Mouse (Mus musculus): ENCODE data around the gene Slc24a3. TPM values are rescaled to one million over a fixed set of nuclear protein-coding genes. Genes with fewer than 3 reads are reported as not detected.

Gene Slc24a3
- polyA plus RNA-seq, 1 experiment from 2014 or later = 0.81 TPM

DNA sequence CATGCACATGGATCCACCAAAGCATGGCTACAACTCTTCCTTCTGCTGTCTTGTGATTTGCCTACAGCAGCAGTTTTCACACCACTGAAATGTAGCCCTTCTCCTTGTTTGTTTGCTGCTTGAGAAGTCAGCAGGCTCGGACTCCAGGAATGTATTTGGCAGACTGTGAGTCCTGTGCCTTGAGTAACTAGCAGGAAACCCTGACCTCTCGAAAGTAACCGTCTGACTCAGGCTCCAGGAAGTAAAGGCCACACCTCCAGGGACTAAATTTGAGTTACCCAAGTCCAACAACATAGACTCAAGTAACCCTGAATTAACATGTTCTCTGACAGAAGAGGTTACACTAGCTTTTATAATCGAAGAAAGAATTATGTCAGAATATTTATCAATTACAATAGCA, 203.2 kb downstream of the Slc24a3 start:
- DNase-seq (no peak), ATAC-seq (ENCODE audit: low read depth) (no peak)
- Histone ChIP-seq H3K4me3 (replicated peaks) (no peak overlapping the region), H3K4me2 (no peak overlapping the region), H3K27ac (no peak overlapping the region), H3K9ac (no peak overlapping the region), H3K27me3 (no peaks in the 10 kb centered on the region), H3K9me3 (replicated peaks) (no peaks in the 10 kb centered on the region), H3K4me1 (replicated peaks) (no peaks in the 10 kb centered on the region), H3K36me3 (no peaks in the 10 kb centered on the region)
- 31% methylated on average over 4 of the region's 4 CpGs for WGBS (ENCODE audit: insufficient replicate concordance)

DNA sequence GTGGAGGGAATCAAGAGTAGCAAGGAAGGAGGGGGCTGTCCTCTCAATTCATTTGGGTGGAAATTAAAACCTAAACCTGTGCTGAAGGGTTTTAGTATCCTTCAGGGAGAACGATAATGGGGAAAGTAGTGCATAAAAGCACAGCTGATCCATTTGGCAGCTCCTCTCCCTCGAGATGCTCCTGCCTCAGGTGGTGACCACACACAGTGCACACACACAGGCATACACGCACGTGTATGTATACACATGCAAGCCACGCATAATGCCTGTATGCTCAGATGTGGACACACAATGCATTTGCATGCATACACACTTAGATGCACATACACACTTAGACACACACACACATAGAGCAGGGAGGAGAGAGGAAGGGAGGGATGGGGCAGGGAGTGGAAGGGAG, 206.2 kb downstream of the Slc24a3 start:
- H3K27me3 ChIP-seq = no peaks in the 10 kb centered on the region
- no peaks in the 10 kb centered on the region for H3K4me1 ChIP-seq (replicated peaks)
- no peaks in the 10 kb centered on the region for H3K36me3 ChIP-seq
- H3K27ac ChIP-seq = no peak overlapping the region
- WGBS (ENCODE audit: insufficient replicate concordance) = 68% methylated on average over 5 of the region's 5 CpGs
- DNase-seq = no peak
- H3K4me2 ChIP-seq = no peak overlapping the region
- ATAC-seq (ENCODE audit: low read depth) = no peak
- no peak overlapping the region for H3K9ac ChIP-seq
- no peaks in the 10 kb centered on the region for H3K9me3 ChIP-seq (replicated peaks)
- H3K4me3 ChIP-seq (replicated peaks) = no peak overlapping the region

DNA sequence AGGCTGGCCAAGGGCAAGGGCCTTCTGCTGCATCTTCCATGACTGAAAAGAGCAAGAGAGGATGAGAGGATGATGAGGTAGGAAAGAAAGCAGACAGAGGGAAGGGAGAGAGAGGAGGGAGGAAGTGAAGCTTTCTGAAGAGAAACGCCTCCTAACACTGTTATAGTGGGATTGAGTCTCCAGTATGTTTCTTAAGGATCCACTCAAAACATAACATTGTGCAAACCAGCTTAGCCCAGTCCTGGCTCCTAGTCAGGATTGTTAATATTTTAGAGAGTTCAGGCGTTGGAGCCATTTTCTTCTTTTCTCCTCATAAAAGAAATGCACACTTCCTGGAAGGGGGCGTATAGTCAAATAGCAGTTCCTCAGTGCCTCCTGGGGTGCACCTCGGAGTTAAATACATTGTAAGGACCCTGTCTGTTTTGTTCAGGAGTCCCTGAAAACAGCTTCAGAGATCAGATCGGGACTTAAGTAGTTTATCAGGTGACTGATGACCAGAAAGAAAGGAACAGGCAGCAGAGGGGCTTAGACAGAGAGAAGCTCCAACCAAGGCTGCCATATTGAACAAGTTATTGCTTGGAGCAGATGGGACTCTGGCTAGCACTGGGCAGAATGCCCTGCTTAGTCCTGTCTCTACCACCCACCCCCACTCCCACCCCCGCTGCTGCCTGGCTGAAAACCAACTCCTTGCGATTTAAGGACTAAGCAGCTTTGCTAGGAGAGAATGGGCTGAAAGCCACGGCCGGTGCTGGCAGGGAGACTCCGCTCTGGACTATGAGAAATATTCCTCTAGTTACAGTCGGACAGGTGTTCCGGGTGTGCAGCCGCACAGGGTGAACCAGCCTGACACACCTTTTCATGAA, 215.6 kb downstream of the Slc24a3 start:
- WGBS (ENCODE audit: insufficient replicate concordance) = 74% methylated on average over 13 of the region's 13 CpGs
- Histone ChIP-seq H3K9ac (no peak overlapping the region), H3K4me1 (replicated peaks) (peaks cover 14% of the 10 kb centered on the region), H3K27ac (no peak overlapping the region), H3K4me3 (replicated peaks) (no peak overlapping the region), H3K36me3 (no peaks in the 10 kb centered on the region), H3K9me3 (replicated peaks) (no peaks in the 10 kb centered on the region), H3K4me2 (no peak overlapping the region), H3K27me3 (no peaks in the 10 kb centered on the region)
- DNase-seq (no peak), ATAC-seq (ENCODE audit: low read depth) (no peak)

DNA sequence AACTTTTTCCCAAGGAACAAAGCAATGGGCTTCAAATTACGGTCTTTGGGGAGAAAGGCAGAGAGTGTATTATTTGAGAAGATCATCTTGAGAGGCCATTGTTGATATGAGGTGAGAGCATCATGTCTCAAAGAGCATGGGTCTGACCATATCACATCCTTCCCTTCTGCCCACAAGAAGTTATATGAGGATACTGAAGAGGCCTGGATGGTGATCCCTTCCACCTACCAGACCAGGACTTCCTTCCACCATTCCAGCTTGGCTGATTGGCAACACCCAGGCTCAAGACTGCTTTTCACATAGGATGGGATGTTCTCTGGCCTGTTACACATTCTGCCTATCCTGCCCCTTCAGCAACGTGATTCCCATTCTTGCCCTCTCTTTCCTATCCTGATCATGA, 216.7 kb downstream of the Slc24a3 start:
- Histone ChIP-seq H3K4me2 (no peak overlapping the region), H3K4me3 (replicated peaks) (no peak overlapping the region), H3K9me3 (replicated peaks) (no peaks in the 10 kb centered on the region), H3K9ac (no peak overlapping the region), H3K27me3 (no peaks in the 10 kb centered on the region), H3K4me1 (replicated peaks) (peaks cover 14% of the 10 kb centered on the region), H3K36me3 (no peaks in the 10 kb centered on the region), H3K27ac (no peak overlapping the region)
- 84% methylated on average over 2 of the region's 2 CpGs for WGBS (ENCODE audit: insufficient replicate concordance)
- DNase-seq (no peak), ATAC-seq (ENCODE audit: low read depth) (no peak)

DNA sequence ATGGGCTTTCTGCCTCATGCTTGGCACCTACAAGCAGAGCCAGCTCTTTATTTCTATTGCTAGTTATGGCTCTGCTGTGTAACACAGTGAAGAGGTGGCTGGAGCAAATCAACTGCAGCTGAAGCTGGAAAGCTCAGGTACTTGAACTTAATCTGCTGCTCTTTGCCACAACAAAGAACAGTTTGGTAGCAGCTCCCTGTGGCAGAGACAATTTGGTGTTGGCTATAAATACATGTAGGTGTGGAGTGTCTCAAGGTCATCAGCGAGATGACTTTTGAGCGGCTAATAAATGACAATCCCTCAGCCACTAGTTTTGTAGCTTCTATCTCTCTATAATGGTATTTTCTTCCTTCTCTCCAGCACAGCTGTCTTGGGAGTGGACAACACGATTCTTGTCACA, 217.7 kb downstream of the Slc24a3 start:
- ATAC-seq (ENCODE audit: low read depth) (no peak), DNase-seq (no peak)
- Histone ChIP-seq H3K9me3 (replicated peaks) (no peaks in the 10 kb centered on the region), H3K36me3 (no peaks in the 10 kb centered on the region), H3K27me3 (no peaks in the 10 kb centered on the region), H3K4me3 (replicated peaks) (no peak overlapping the region), H3K9ac (no peak overlapping the region), H3K4me2 (no peak overlapping the region), H3K4me1 (replicated peaks) (peaks cover 14% of the 10 kb centered on the region), H3K27ac (no peak overlapping the region)
- 66% methylated on average over 3 of the region's 3 CpGs for WGBS (ENCODE audit: insufficient replicate concordance)

GRCm38 (mm10) chr2:145385773-145386172, 218.2 kb downstream of the Slc24a3 start:
- ATAC-seq (ENCODE audit: low read depth) = peak; percentile 82
- Histone ChIP-seq H3K4me1 (replicated peaks) (peaks cover 14% of the 10 kb centered on the region), H3K36me3 (no peaks in the 10 kb centered on the region), H3K27me3 (no peaks in the 10 kb centered on the region), H3K4me2 (no peak overlapping the region), H3K9ac (no peak overlapping the region), H3K27ac (no peak overlapping the region), H3K4me3 (replicated peaks) (no peak overlapping the region), H3K9me3 (replicated peaks) (no peaks in the 10 kb centered on the region)
- 12% methylated on average over 1 of the region's 1 CpGs for WGBS (ENCODE audit: insufficient replicate concordance)
- no peak for DNase-seq

GRCm38 (mm10) chr2:145395804-145396203, 228.2 kb downstream of the Slc24a3 start:
- WGBS (ENCODE audit: insufficient replicate concordance) = 52% methylated on average over 3 of the region's 3 CpGs
- ATAC-seq (ENCODE audit: low read depth) = no peak
- H3K9ac ChIP-seq = no peak overlapping the region
- no peaks in the 10 kb centered on the region for H3K9me3 ChIP-seq (replicated peaks)
- H3K4me1 ChIP-seq (replicated peaks) = no peaks in the 10 kb centered on the region
- H3K27me3 ChIP-seq = no peaks in the 10 kb centered on the region
- H3K4me2 ChIP-seq = no peak overlapping the region
- H3K4me3 ChIP-seq (replicated peaks) = no peak overlapping the region
- H3K36me3 ChIP-seq = no peaks in the 10 kb centered on the region
- H3K27ac ChIP-seq = no peak overlapping the region
- DNase-seq = no peak

DNA sequence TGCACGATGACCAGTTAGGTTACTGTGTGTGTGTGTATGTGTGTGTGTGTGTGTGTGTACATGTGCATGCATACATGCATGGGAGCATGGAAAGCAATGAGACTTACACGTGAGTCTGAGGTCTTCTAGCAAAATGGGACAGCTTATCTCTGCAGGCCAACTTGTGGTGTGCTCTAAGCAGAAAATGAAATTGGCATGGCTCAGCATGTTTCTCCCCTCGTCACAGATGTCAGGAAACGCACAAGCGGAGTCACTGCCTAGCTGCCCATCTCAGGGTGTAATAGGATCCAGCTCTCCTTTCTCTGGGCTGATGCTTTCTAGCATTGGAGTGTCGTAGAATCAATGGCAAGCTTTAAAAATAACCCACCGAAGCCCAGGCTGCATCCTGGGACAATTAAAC, 229.0 kb downstream of the Slc24a3 start:
- Histone ChIP-seq H3K9ac (no peak overlapping the region), H3K9me3 (replicated peaks) (no peaks in the 10 kb centered on the region), H3K27me3 (no peaks in the 10 kb centered on the region), H3K4me3 (replicated peaks) (no peak overlapping the region), H3K4me1 (replicated peaks) (no peaks in the 10 kb centered on the region), H3K36me3 (no peaks in the 10 kb centered on the region), H3K27ac (no peak overlapping the region), H3K4me2 (no peak overlapping the region)
- ATAC-seq (ENCODE audit: low read depth) (no peak), DNase-seq (no peak)
- 48% methylated on average over 7 of the region's 7 CpGs for WGBS (ENCODE audit: insufficient replicate concordance)

DNA sequence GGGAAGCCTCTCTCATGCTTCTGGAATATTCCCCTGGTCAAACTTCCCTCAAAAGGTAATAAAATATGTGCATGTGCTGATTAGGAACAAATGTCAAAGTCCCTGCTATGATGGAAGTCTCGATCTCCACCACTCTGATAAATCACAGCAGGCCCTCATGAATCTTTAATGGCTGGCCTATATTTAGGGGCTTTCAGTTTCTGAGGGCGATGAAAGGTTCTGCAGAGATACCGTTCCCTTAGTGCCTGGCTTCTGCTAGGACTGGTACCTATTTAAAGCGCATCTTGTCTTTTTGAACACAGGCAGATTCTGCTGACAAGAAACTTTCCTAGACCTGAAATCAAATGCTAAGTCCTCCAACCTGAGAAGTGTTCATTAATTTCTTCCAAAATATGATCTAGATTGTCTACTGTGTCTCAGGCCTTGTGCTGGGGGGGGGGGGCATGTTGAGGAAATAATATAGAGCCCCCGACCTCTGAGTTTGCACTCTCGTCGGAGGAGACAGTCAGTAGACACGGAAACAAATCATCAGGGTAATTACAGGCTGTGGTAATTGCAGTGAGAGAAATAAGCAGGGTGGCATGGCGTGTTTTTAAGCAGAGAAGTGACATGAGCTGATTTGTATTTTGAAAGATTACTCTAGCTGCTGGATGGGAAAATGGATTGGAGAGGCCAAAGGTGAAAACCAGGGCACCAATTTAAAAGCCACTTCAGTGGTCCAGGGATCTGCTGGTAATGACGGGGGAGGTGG, 230.1 kb downstream of the Slc24a3 start:
- Histone ChIP-seq H3K9me3 (replicated peaks) (no peaks in the 10 kb centered on the region), H3K9ac (no peak overlapping the region), H3K36me3 (no peaks in the 10 kb centered on the region), H3K27me3 (no peaks in the 10 kb centered on the region), H3K27ac (no peak overlapping the region), H3K4me3 (replicated peaks) (no peak overlapping the region), H3K4me2 (no peak overlapping the region), H3K4me1 (replicated peaks) (no peaks in the 10 kb centered on the region)
- 63% methylated on average over 10 of the region's 10 CpGs for WGBS (ENCODE audit: insufficient replicate concordance)
- ATAC-seq (ENCODE audit: low read depth) = no peak
- DNase-seq = no peak

DNA sequence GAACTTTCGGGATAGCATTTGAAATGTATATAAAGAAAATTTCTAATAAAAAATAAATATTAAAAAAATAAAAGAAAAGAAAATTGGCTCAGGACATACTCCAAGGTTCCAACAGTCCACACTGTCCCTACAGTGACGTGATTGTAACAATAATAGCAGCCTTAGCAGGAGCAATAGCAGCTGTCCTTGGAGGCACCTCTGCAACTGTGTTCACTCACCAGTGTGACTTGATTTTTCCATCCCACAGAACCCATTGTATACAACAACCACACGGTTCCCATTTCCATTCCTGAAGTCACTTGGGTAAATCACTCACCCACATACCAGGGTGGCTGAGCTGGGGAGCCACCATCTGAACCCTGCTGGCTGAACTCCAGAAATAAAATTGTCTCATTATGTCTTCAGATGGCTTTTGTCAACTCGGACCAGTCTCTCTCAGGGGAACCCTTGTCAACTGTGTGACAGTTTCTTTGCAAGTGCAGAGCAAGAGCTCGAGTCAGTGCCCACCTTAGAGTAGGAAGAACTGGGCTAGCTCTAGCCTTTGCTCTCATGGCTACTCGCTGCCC, 233.8 kb downstream of the Slc24a3 start:
- no peak overlapping the region for H3K4me2 ChIP-seq
- no peaks in the 10 kb centered on the region for H3K9me3 ChIP-seq (replicated peaks)
- no peak overlapping the region for H3K27ac ChIP-seq
- H3K36me3 ChIP-seq = no peaks in the 10 kb centered on the region
- no peak overlapping the region for H3K4me3 ChIP-seq (replicated peaks)
- no peaks in the 10 kb centered on the region for H3K27me3 ChIP-seq
- 64% methylated on average over 6 of the region's 6 CpGs for WGBS (ENCODE audit: insufficient replicate concordance)
- ATAC-seq (ENCODE audit: low read depth) (no peak), DNase-seq (no peak)
- H3K4me1 ChIP-seq (replicated peaks) = no peaks in the 10 kb centered on the region
- no peak overlapping the region for H3K9ac ChIP-seq

DNA sequence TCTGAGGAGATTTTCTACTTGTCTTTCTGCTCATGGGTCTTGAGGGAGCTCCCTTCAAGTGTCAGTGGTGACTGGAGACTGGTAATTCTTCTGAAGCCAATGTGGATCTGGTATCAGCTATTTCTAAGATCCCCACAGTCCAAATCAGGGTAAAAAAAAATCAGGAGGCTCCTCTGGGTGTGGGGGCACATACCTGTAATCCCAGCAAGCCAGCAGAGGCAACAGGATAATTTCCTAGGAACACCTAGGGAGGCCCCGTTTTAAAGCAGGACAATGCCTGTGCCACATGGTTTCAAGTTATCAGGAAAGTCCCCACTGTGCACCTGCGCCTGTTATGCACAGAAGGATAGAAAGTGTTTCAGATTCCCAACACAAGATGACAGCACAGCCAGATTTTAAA, 234.4 kb downstream of the Slc24a3 start:
- H3K36me3 ChIP-seq = no peaks in the 10 kb centered on the region
- no peak overlapping the region for H3K9ac ChIP-seq
- H3K27me3 ChIP-seq = no peaks in the 10 kb centered on the region
- H3K27ac ChIP-seq = no peak overlapping the region
- 51% methylated on average over 2 of the region's 2 CpGs for WGBS (ENCODE audit: insufficient replicate concordance)
- no peaks in the 10 kb centered on the region for H3K9me3 ChIP-seq (replicated peaks)
- H3K4me1 ChIP-seq (replicated peaks) = no peaks in the 10 kb centered on the region
- ATAC-seq (ENCODE audit: low read depth) = no peak
- no peak overlapping the region for H3K4me3 ChIP-seq (replicated peaks)
- no peak overlapping the region for H3K4me2 ChIP-seq
- DNase-seq = no peak
